Mouse (Mus musculus) cerebellum, postnatal 14 days (tissue): Measurements from ENCODE around the gene Unc45b.

Experiments used
- DNase-seq, 2 experiments: peaks; one replicate each; pipeline ENCODE4 v3.0.0; 2021; ENCODE audit warnings: mixed read lengths in 2 of 2

The Unc45b gene

GRCm38 (mm10) chr11:82910250-82910649 lies at the start of gene Unc45b:
Gene Unc45b, plus strand, starts transcription at chr11:82910550.
- no peak for DNase-seq

- DNase-seq, result no peak
Observed at GRCm38 (mm10) chr11:82860759-82861158, 49.6 kb upstream of the Unc45b start.

GRCm38 (mm10) chr11:82861558-82861957 lies 48.8 kb upstream of the Unc45b start:
- no peak for DNase-seq

- DNase-seq, result no peak
Observed at GRCm38 (mm10) chr11:82862638-82863037, 47.7 kb upstream of the Unc45b start.

GRCm38 (mm10) chr11:82863059-82863458 lies 47.3 kb upstream of the Unc45b start:
- DNase-seq, result no peak

GRCm38 (mm10) chr11:82863488-82863931 lies 46.8 kb upstream of the Unc45b start:
- DNase-seq, result no peak

- no peak for DNase-seq
Observed at GRCm38 (mm10) chr11:82865957-82866356, 44.4 kb upstream of the Unc45b start.

- DNase-seq, result no peak
Observed at GRCm38 (mm10) chr11:82866850-82867564, 43.3 kb upstream of the Unc45b start.

- no peak for DNase-seq
Observed at GRCm38 (mm10) chr11:82867956-82868355, 42.4 kb upstream of the Unc45b start.

- DNase-seq, result no peak
Observed at GRCm38 (mm10) chr11:82869506-82870172, 40.7 kb upstream of the Unc45b start.

GRCm38 (mm10) chr11:82870173-82871030 lies 39.9 kb upstream of the Unc45b start:
- peak; percentile 26 to 58 for DNase-seq

- DNase-seq, result peak; percentile 98 to 99
Observed at GRCm38 (mm10) chr11:82871031-82871446, 39.3 kb upstream of the Unc45b start, which contains the start of gene Rffl. Gene Rffl, minus strand, starts transcription at chr11:82871210.

- no peak for DNase-seq
Observed at GRCm38 (mm10) chr11:82874924-82875323, 35.4 kb upstream of the Unc45b start.

GRCm38 (mm10) chr11:82875631-82876030 lies 34.7 kb upstream of the Unc45b start:
- DNase-seq, result no peak

GRCm38 (mm10) chr11:82877726-82878344 lies 32.5 kb upstream of the Unc45b start:
- DNase-seq, result no peak

- DNase-seq, result no peak
Observed at GRCm38 (mm10) chr11:82883180-82883579, 27.2 kb upstream of the Unc45b start.

- DNase-seq, result no peak
Observed at GRCm38 (mm10) chr11:82886559-82886958, 23.8 kb upstream of the Unc45b start.

GRCm38 (mm10) chr11:82888491-82888946 lies 21.8 kb upstream of the Unc45b start:
- DNase-seq, result peak; percentile 39 to 48

- DNase-seq, result peak in 1 of 2 experiments; percentile 41
Observed at GRCm38 (mm10) chr11:82889524-82890341, 20.6 kb upstream of the Unc45b start.

- peak; percentile 96 to 97 for DNase-seq
Observed at GRCm38 (mm10) chr11:82890342-82890762, 20.0 kb upstream of the Unc45b start, which contains the start of gene Rad51d. Gene Rad51d, minus strand, starts transcription at chr11:82890614.

GRCm38 (mm10) chr11:82891936-82892335 lies 18.4 kb upstream of the Unc45b start, which contains the start of gene Fndc8:
Gene Fndc8, plus strand, starts transcription at chr11:82892124.
- no peak for DNase-seq
